Mouse (Mus musculus) liver (tissue): ENCODE results near the gene Gm21969.

Source experiments
- DNase-seq: peaks from one replicate; pipeline ENCODE4 v3.0.0-alpha.2; 2020; ENCODE audit warnings: mixed read lengths

Gm21969 gene

GRCm38 (mm10) chr4:139669847-139670246 is 66.9 kb downstream of the Gm21969 start:
- DNase-seq, result peak; percentile 65

- no peak for DNase-seq
Measured at GRCm38 (mm10) chr4:139675696-139676095, 72.7 kb downstream of the Gm21969 start.

- DNase-seq, result peak; percentile 17
Measured at GRCm38 (mm10) chr4:139683728-139684638, 81.0 kb downstream of the Gm21969 start.

- peak; percentile 44 for DNase-seq
Measured at GRCm38 (mm10) chr4:139684639-139685017, 81.6 kb downstream of the Gm21969 start.

- DNase-seq, result no peak
Measured at GRCm38 (mm10) chr4:139688058-139688457, 85.1 kb downstream of the Gm21969 start.

- DNase-seq, result no peak
Measured at GRCm38 (mm10) chr4:139689627-139690269, 86.8 kb downstream of the Gm21969 start.

GRCm38 (mm10) chr4:139693315-139693714 is 90.3 kb downstream of the Gm21969 start:
- DNase-seq, result no peak

GRCm38 (mm10) chr4:139697755-139698154 is 94.8 kb downstream of the Gm21969 start:
- DNase-seq, result no peak

GRCm38 (mm10) chr4:139698602-139699001 is 95.6 kb downstream of the Gm21969 start:
- DNase-seq, result no peak

GRCm38 (mm10) chr4:139702914-139703313 is 99.9 kb downstream of the Gm21969 start:
- DNase-seq, result no peak

- DNase-seq, result peak; percentile 10
Measured at GRCm38 (mm10) chr4:139703468-139703867, 100.5 kb downstream of the Gm21969 start.

- no peak for DNase-seq
Measured at GRCm38 (mm10) chr4:139705986-139706385, 103.0 kb downstream of the Gm21969 start.

GRCm38 (mm10) chr4:139710467-139711334 is 107.7 kb downstream of the Gm21969 start:
- no peak for DNase-seq
